Mouse (Mus musculus) telencephalon, adult 2 months (tissue): ENCODE results near the gene Prkcq.
A peak's percentile ranks its signal among the peaks of the same experiment; 100 is the strongest.
"Not testable (repeated sequence)": the region's sequence is repeated elsewhere in the genome, so short reads cannot be mapped to it uniquely, and the experiment has no call there.

Source experiments
- DNase-seq: peaks from one replicate; pipeline ENCODE4 v3.0.0-alpha.2; 2011; ENCODE audit warnings: low read depth, low spot score

The Prkcq gene

DNA sequence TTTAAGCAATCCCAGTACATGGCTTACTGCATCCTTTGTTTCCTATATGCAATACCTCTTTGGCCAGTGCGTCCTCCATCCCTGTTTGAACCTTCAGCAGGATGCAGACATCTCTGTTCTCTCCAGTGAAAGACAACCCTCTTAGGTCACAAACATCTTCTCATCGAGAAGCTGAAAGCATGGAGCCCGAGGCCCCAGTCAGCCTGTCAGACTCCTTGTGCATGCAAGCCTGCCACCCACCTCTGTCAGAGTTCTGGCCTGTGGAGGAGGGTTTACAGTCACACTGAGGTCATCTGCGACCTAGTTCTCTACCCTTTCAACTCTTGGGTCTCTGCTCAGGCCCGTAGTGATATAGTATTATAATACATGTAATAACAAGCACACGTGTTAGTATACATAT lies 119.0 kb downstream of the Prkcq start:
- no peak for DNase-seq

DNA sequence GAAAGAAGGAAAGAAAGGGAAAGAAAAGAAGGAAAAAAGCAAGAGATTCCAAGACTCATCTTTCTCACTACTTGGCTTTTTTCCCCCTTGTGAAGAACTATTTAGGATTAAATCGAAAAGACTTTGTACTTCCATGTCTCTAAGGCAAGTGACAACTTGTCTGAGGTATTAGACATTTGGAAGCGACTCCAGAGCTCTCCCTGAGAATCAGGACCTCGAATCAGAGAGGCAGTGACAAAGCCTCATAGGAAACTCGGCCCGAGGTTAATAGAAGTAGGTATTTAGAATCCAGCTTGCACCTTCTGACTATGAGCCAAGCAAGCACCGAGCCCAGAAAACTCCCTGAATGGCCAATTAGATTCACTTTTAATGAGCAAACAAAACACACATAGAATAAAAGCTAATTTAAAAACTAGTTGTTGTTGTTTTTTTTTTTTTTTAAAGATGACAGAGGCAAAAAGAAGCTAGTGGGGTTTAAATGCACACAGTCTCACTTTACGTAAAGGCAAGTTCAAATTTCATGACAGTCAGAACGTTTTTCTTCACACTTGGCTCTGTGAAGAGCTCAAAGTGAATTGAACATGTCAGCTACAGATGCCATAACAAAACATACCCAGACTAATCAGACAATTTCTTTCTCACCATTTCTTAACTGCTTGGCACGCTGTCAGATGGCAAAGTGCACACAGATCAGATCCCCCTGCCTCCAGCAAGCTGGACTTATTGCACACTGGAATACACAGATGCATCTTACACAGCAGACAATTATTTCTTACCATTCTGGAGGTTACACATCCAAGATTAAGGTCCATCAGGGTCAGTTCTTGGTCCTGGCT lies 119.9 kb downstream of the Prkcq start:
- no peak for DNase-seq

DNA sequence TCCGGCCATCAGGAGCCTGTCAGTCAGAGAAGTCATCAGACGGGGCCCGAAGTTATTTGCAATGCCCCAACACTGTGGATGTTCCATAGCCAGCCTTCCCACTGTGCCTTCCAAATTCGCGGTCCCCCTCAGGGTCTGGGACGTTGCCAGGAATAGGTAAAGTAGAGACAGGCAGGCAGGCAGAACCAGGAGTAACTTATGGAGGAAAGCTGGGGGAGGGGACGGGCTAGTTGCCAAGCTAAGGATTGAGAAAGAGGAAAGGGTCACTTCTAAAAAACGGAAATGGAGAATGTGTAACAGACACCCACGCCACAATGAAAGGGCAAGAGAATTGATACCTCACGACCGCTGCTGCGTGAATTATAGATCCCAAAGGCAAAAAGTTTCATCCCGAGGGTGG lies 121.2 kb downstream of the Prkcq start:
- DNase-seq = no peak

GRCm38 (mm10) chr2:11294643-11295191 lies 122.8 kb downstream of the Prkcq start:
- DNase-seq = no peak

DNA sequence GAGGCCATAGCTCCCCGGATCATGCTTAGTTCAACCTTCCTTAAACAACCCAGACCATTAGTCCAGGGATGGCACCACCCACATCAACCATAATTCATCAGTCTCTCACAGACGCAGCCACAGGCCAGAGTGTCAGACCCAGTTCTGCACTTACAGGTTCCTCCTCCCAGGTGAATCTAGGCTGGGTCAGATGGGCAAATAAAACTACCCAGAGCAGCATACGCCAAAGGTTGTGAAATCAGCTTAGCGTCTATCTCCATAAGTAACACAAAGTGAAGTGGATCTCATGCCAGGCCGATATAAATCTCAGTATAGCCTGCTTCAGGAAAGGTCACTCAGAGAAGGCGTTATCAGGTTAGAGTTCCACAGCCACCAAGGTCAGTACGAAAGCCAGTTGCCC lies 126.9 kb downstream of the Prkcq start:
- no peak for DNase-seq

DNA sequence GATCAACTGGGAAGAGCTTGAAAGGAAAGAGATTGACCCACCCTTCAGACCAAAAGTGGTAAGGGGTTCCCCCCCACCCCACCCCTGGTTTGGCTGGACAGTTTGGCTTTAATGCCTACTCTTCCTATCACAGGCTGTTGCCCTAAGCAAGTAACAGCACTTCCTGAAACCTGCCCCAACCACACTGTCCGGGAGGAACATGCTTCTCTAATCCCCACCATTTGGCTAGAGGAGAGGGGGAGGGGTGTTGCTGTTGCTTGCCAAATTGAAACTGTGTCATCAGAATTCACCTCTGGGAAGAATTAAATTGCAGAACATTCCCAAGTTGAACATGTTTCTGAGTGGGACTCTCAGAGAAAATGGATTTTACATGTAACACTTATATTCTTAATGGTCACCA lies 127.5 kb downstream of the Prkcq start:
- DNase-seq = no peak

GRCm38 (mm10) chr2:11300362-11300761 lies 128.5 kb downstream of the Prkcq start:
- DNase-seq = no peak

- DNase-seq = peak; percentile 58
Measured at GRCm38 (mm10) chr2:11320241-11320640, 148.3 kb downstream of the Prkcq start.

DNA sequence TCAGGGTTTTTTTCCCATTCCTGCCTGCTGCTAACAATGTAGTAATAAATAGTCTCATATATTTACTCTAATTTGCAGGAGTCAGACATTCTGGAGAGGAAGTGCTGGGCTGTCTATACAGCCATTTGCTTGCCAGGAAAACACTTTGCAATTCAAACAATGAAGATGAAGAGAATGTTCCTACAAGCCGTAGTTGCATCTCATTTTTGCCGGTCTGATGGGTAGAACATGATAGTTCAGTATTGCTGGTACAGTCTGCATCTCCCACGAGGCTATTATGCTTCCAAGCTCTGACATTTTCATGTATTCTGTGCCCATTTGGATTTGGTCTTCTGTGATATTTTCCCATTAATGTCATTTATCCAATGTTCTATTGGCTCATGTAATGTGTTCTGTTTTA lies 150.5 kb downstream of the Prkcq start:
- DNase-seq = no peak

DNA sequence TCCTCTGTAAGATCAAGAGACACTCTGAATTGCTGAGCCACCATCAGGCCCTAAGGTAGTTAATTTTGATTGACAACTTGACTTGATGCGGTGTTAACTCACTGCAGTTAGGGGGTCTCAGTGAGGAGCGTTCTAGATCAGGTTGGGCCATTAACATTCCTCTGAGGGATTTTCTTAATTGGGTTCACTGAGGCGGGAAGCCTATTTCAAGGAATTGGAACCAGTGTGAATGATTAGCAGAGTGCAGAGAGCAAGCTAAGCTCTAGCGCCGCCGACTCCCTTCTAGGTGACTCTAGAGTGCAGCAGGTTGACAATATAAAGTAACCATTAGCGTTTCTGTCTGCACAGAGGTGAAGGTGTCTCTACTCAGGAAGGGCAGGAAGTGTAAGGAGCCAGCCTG lies 155.4 kb downstream of the Prkcq start:
- DNase-seq = no peak

GRCm38 (mm10) chr2:11329407-11330224 lies 157.7 kb downstream of the Prkcq start:
- no peak for DNase-seq

DNA sequence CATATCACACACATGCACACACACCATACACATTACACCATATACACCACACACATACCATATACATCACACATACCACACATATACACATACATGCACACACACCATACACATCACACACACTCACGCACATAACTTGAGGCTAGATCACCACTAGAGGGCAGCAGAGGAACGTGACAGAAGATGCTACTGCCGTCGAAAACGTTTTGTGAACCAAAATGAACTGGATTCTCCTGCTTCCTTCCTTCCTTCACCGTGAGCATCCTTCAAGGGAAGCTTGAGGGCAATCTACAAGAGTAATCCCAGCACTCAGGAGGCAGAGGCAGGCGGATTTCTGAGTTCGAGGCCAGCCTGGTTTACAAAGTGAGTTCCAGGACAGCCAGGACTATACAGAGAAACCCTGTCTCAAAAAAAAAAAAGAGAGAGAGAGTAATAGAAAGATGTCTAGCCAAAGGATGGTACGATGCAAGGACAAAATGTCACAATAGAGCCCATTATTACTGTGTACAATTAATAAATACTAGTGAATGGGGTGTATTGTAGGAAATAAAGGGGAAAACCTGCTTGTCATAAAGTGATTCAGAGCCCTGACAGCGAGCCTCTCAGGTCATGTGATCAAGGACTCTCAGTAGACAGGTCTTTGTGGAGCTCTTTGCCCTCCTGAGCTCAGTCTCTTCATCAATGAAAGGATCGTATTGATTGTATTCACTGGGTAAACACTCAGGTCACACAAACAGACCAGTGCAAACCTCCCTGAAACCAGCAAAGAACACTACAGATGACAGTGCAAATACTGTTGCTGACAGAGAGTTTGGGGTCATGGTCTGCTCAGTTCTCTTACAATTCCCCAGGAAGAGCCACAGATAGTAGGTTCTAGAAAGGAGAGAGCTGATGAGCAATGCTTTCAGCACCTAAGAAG lies 159.9 kb downstream of the Prkcq start:
- DNase-seq = peak; percentile 65

- DNase-seq = no peak
Measured at GRCm38 (mm10) chr2:11332469-11332868, 160.6 kb downstream of the Prkcq start.

GRCm38 (mm10) chr2:11333301-11334017 lies 161.6 kb downstream of the Prkcq start:
- no peak for DNase-seq

GRCm38 (mm10) chr2:11336320-11336719 lies 164.4 kb downstream of the Prkcq start:
- DNase-seq = no peak

GRCm38 (mm10) chr2:11338931-11339839 lies 167.3 kb downstream of the Prkcq start:
- DNase-seq = no peak

DNA sequence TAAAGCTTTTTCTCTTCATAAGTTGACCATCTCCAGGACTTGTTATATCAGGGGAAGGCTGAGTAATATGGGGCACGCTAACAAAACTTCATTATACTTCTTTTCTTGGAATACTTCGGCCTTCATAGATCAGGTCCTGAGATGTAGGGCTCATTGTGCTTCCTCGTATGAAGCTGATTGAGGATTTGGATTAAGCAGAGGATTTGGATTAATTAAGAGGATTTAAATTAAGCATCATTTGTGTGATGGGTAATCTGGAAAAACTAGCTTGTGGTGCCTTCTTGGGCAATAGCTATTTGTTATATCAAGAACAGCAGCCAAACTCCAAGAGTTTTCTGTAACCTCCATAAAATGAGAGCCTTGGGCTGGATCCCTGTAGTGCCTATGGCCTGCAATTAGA lies 172.8 kb downstream of the Prkcq start:
- no peak for DNase-seq

- DNase-seq = not testable (repeated sequence)
Measured at GRCm38 (mm10) chr2:11346419-11346818, 174.5 kb downstream of the Prkcq start.

- DNase-seq = peak; percentile 85
Measured at GRCm38 (mm10) chr2:11347791-11348190, 175.9 kb downstream of the Prkcq start.
